Mouse (Mus musculus) embryonic fibroblast, embryonic 13.5 days (primary cell): Measurements from ENCODE around the gene Lsm14b.

Source experiments
- CTCF ChIP-seq: IDR thresholded peaks from 2 replicates; pipeline ENCODE4 v1.5.1; 2011; ENCODE audit warnings: mild to moderate bottlenecking, control low read depth, low read length, moderate library complexity, borderline replicate concordance; ENCODE audit not compliant: insufficient read depth
- POLR2A ChIP-seq: IDR thresholded peaks from 2 replicates; pipeline ENCODE4 v1.6.1; 2011; ENCODE audit warnings: low read depth, mild to moderate bottlenecking, control low read depth, low read length, moderate library complexity

- TF ChIP-seq CTCF (no peak), POLR2A (no peak)
Measured at GRCm38 (mm10) chr2:180013686-180014085, 11.1 kb upstream of the Lsm14b start.
